Mouse (Mus musculus): Measurements from ENCODE around the gene Asb18. TPM values are rescaled to one million over a fixed set of nuclear protein-coding genes. Genes with fewer than 3 reads are reported as not detected.
A peak's percentile ranks its signal among the peaks of the same experiment; 100 is the strongest.

Gene Asb18
- not detected in 2 replicates for polyA plus RNA-seq (2015; fragmentation: Nextera tagmentation; extraction: Ambion mirVana)

- no peaks in the 10 kb centered on the region for H3K27me3 ChIP-seq
- H3K9ac ChIP-seq: no peak within 1 kb of the TSS
- H3K36me3 ChIP-seq: no peaks in the 10 kb centered on the region
- ATAC-seq (ENCODE audit: low read depth) (no peak), DNase-seq (no peak)
- H3K9me3 ChIP-seq (replicated peaks): no peaks in the 10 kb centered on the region
- no peaks in the 10 kb centered on the region for H3K4me1 ChIP-seq (replicated peaks)
- no peak within 1 kb of the TSS for H3K4me3 ChIP-seq (replicated peaks)
- H3K4me2 ChIP-seq: no peak within 1 kb of the TSS
- 46% methylated on average over 5 of the region's 5 CpGs for WGBS (ENCODE audit: insufficient replicate concordance)
- no peak within 1 kb of the TSS for H3K27ac ChIP-seq
Observed at GRCm38 (mm10) chr1:90014446-90014845, at the start of gene Asb18. Gene Asb18, minus strand, starts transcription at chr1:90014666.

DNA sequence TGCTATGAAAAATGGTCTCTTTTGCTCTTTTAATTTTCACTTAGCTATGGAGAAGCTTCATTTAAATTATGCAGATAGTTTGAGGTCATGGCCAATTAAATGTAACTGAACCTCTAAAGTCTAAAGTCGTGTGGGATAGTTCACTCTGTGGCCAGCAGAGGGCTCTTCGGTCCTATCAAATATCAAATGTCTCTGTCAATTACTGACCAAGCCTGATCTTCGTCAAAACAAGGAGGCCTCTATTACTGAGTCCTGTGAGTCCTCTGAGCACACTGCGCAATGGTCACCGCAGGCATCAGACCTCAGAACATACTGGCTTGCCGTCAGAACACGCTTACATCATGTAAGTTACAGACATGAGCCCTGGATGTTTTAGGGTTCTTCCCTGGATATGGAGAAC, 46.1 kb upstream of the Asb18 start:
- no peak overlapping the region for H3K4me3 ChIP-seq (replicated peaks)
- no peaks in the 10 kb centered on the region for H3K9me3 ChIP-seq (replicated peaks)
- H3K4me1 ChIP-seq (replicated peaks): no peaks in the 10 kb centered on the region
- H3K9ac ChIP-seq: no peak overlapping the region
- H3K27ac ChIP-seq: no peak overlapping the region
- ATAC-seq (ENCODE audit: low read depth) (no peak), DNase-seq (no peak)
- H3K4me2 ChIP-seq: no peak overlapping the region
- no peaks in the 10 kb centered on the region for H3K36me3 ChIP-seq
- 20% methylated on average over 7 of the region's 7 CpGs for WGBS (ENCODE audit: insufficient replicate concordance)
- H3K27me3 ChIP-seq: no peaks in the 10 kb centered on the region

DNA sequence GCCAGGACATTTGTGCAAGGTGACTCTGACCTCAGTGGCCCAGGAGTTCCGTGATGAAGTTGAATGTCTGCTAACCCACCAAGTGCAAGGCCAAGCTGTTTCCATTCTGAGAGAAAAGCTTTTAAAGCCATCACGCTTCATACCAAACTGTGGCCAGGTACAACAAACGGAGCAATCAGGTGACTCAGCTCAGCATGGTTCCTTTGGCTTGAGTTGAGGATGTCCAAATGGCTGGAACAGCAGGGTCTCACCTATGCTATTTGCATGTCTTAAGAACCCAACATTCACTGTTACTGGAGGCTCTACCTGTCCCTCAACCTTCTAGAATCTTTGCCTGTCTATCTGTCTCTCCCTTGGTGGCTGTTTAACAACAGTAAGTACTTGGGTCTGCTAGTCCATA, 45.6 kb upstream of the Asb18 start:
- H3K9ac ChIP-seq: no peak overlapping the region
- H3K27me3 ChIP-seq: no peaks in the 10 kb centered on the region
- ATAC-seq (ENCODE audit: low read depth): no peak
- H3K4me1 ChIP-seq (replicated peaks): no peaks in the 10 kb centered on the region
- H3K9me3 ChIP-seq (replicated peaks): no peaks in the 10 kb centered on the region
- WGBS (ENCODE audit: insufficient replicate concordance): 47% methylated on average over 3 of the region's 3 CpGs
- no peak overlapping the region for H3K4me2 ChIP-seq
- H3K36me3 ChIP-seq: no peaks in the 10 kb centered on the region
- H3K27ac ChIP-seq: no peak overlapping the region
- no peak overlapping the region for H3K4me3 ChIP-seq (replicated peaks)
- no peak for DNase-seq

- no peak overlapping the region for H3K4me2 ChIP-seq
- H3K36me3 ChIP-seq: no peaks in the 10 kb centered on the region
- DNase-seq (no peak), ATAC-seq (ENCODE audit: low read depth) (no peak)
- no peaks in the 10 kb centered on the region for H3K4me1 ChIP-seq (replicated peaks)
- WGBS (ENCODE audit: insufficient replicate concordance): 61% methylated on average over 4 of the region's 4 CpGs
- no peak overlapping the region for H3K4me3 ChIP-seq (replicated peaks)
- H3K27ac ChIP-seq: no peak overlapping the region
- H3K9ac ChIP-seq: no peak overlapping the region
- no peaks in the 10 kb centered on the region for H3K9me3 ChIP-seq (replicated peaks)
- peaks cover 8% of the 10 kb centered on the region for H3K27me3 ChIP-seq
Observed at GRCm38 (mm10) chr1:90054991-90055390, 40.5 kb upstream of the Asb18 start.

- DNase-seq (peak; percentile 5), ATAC-seq (ENCODE audit: low read depth) (no peak)
- Histone ChIP-seq H3K36me3 (no peaks in the 10 kb centered on the region), H3K4me1 (replicated peaks) (no peaks in the 10 kb centered on the region), H3K9ac (no peak overlapping the region), H3K4me2 (no peak overlapping the region), H3K27ac (no peak overlapping the region), H3K27me3 (peaks cover 9% of the 10 kb centered on the region), H3K9me3 (replicated peaks) (no peaks in the 10 kb centered on the region), H3K4me3 (replicated peaks) (no peak overlapping the region)
- WGBS (ENCODE audit: insufficient replicate concordance): 14% methylated on average over 5 of the region's 5 CpGs
Observed at GRCm38 (mm10) chr1:90051347-90051746, 36.9 kb upstream of the Asb18 start.

DNA sequence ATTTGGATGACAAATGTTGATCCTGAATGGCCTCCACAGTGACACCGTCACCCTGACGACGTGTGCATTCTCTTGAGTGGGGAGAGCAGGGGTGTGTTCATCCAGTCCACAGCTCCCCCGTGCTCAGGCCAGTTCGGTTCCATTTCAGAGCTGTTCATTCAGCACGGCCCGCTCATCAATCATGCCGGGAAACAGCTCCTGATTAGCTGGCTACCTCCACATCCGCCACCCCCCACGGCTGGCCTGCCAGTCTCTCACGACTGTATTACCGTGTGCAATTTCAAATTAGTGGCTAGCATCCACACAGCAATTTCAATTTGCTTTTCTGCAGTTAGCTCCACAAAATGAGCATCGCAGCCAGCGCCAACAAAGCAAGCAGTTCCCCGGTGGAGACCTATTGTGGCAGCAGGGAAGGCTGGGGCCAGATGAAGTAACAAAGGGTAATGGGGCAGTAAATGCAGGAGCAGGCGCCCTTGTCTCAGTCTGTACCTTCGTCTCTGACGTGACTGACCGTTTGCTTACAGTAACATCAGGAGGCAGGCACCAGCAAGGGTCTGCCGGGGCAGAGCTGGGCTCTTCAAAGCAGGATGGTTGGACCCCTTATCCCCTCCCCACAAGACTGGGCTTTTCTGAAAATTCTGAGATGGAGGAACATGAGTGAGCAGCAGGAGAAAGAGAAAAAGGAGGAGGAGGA, 35.7 kb upstream of the Asb18 start:
- DNase-seq (no peak), ATAC-seq (ENCODE audit: low read depth) (no peak)
- peaks cover 9% of the 10 kb centered on the region for H3K27me3 ChIP-seq
- 41% methylated on average over 20 of the region's 20 CpGs for WGBS (ENCODE audit: insufficient replicate concordance)
- no peak overlapping the region for H3K9ac ChIP-seq
- no peak overlapping the region for H3K4me3 ChIP-seq (replicated peaks)
- no peaks in the 10 kb centered on the region for H3K36me3 ChIP-seq
- no peak overlapping the region for H3K4me2 ChIP-seq
- H3K27ac ChIP-seq: no peak overlapping the region
- H3K4me1 ChIP-seq (replicated peaks): no peaks in the 10 kb centered on the region
- H3K9me3 ChIP-seq (replicated peaks): no peaks in the 10 kb centered on the region

GRCm38 (mm10) chr1:90028305-90028704, 13.8 kb upstream of the Asb18 start:
- 48% methylated on average over 2 of the region's 2 CpGs for WGBS (ENCODE audit: insufficient replicate concordance)
- H3K4me1 ChIP-seq (replicated peaks): no peaks in the 10 kb centered on the region
- DNase-seq: no peak

GRCm38 (mm10) chr1:90026945-90027344, 12.5 kb upstream of the Asb18 start:
- ATAC-seq (ENCODE audit: low read depth): no peak
- no peaks in the 10 kb centered on the region for H3K27me3 ChIP-seq
- no peak for DNase-seq
- H3K4me3 ChIP-seq (replicated peaks): no peak overlapping the region
- no peak overlapping the region for H3K27ac ChIP-seq
- 14% methylated on average over 3 of the region's 3 CpGs for WGBS (ENCODE audit: insufficient replicate concordance)
- no peaks in the 10 kb centered on the region for H3K9me3 ChIP-seq (replicated peaks)
- no peaks in the 10 kb centered on the region for H3K36me3 ChIP-seq
- no peaks in the 10 kb centered on the region for H3K4me1 ChIP-seq (replicated peaks)
- H3K9ac ChIP-seq: no peak overlapping the region
- H3K4me2 ChIP-seq: no peak overlapping the region

More at GRCm38 (mm10) chr1:90028305-90028704, 13.8 kb upstream of the Asb18 start:
- H3K4me3 ChIP-seq (replicated peaks): no peak overlapping the region
- no peaks in the 10 kb centered on the region for H3K27me3 ChIP-seq
- no peak overlapping the region for H3K27ac ChIP-seq
- ATAC-seq (ENCODE audit: low read depth): no peak
- H3K9ac ChIP-seq: no peak overlapping the region
- no peaks in the 10 kb centered on the region for H3K36me3 ChIP-seq
- H3K9me3 ChIP-seq (replicated peaks): no peaks in the 10 kb centered on the region
- H3K4me2 ChIP-seq: no peak overlapping the region

- H3K27ac ChIP-seq: no peak overlapping the region
- DNase-seq (no peak), ATAC-seq (ENCODE audit: low read depth) (no peak)
- WGBS (ENCODE audit: insufficient replicate concordance): 62% methylated on average over 5 of the region's 5 CpGs
- no peak overlapping the region for H3K9ac ChIP-seq
- no peaks in the 10 kb centered on the region for H3K9me3 ChIP-seq (replicated peaks)
- no peaks in the 10 kb centered on the region for H3K27me3 ChIP-seq
- no peak overlapping the region for H3K4me2 ChIP-seq
- H3K36me3 ChIP-seq: no peaks in the 10 kb centered on the region
- no peak overlapping the region for H3K4me3 ChIP-seq (replicated peaks)
- H3K4me1 ChIP-seq (replicated peaks): no peaks in the 10 kb centered on the region
Observed at GRCm38 (mm10) chr1:90020336-90020735, 5.9 kb upstream of the Asb18 start.

DNA sequence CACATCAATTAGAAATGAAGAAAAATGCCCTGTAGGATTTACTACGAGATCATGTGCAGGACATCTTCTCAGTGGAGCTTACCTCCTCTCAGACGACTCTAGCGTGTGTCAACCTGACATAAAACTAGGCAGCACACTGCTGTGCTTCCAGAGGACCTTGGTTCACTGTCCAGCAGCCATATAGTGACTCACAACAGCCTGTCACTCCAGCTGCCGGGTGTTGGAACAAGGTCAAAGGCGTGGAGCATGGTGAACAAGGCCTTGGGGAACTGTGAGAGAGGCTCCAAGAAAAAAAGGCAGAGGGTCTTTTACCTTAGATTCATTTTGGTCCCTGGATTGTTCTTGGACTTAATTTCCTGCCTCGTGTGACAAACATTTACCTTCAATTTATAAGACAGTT, 3.6 kb upstream of the Asb18 start:
- WGBS (ENCODE audit: insufficient replicate concordance): 45% methylated on average over 6 of the region's 6 CpGs

DNA sequence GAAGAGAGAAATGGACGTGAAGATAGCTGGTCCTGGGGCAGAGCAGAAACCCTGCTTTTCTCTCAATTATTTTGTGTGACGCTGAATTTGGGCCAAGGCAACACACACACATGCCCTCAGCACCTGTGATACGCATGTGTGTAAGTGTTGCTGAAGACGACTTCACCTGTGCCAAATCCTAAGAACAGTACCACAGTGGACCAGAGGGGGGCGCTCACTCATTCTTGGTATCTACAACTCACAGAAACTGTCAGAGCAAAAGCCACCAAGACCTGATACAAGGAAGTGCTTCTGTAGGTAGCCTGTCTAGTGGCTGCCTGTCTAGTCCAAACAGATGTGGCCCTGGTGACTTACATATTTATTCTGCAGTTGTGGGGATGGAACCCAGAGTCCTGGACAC, 1.2 kb downstream of the Asb18 start:
- H3K9ac ChIP-seq: no peak overlapping the region
- H3K4me2 ChIP-seq: no peak overlapping the region

More for the DNA sequence above, 3.6 kb upstream of the Asb18 start:
- Histone ChIP-seq H3K4me2 (no peak overlapping the region), H3K9ac (no peak overlapping the region), H3K4me1 (replicated peaks) (no peaks in the 10 kb centered on the region), H3K4me3 (replicated peaks) (no peak overlapping the region), H3K27ac (no peak overlapping the region), H3K36me3 (no peaks in the 10 kb centered on the region), H3K27me3 (no peaks in the 10 kb centered on the region), H3K9me3 (replicated peaks) (no peaks in the 10 kb centered on the region)
- DNase-seq (no peak), ATAC-seq (ENCODE audit: low read depth) (no peak)

DNA sequence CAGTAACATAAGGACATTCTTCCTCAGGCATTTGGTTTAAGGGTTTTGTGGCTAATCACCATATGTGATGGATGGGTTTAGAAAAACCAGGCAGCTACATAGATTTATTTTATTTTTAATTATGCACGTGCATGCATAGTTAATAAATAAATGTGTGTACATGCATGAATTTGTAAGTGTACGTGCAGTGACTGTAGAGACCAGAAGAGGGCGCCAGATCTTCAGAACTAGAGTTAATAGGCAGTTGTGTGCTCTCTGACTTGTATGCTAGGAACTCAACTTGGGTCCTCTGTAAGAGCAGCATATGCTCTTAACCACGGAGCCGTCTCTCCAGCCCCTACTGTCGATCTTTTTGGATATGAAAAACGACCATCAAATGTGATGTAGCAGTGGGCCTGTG, 1.6 kb downstream of the Asb18 start:
- DNase-seq (no peak), ATAC-seq (ENCODE audit: low read depth) (no peak)
- no peak overlapping the region for H3K4me3 ChIP-seq (replicated peaks)
- no peaks in the 10 kb centered on the region for H3K4me1 ChIP-seq (replicated peaks)
- 55% methylated on average over 7 of the region's 7 CpGs for WGBS (ENCODE audit: insufficient replicate concordance)
- H3K27me3 ChIP-seq: no peaks in the 10 kb centered on the region
- H3K4me2 ChIP-seq: no peak overlapping the region
- no peak overlapping the region for H3K9ac ChIP-seq
- no peaks in the 10 kb centered on the region for H3K9me3 ChIP-seq (replicated peaks)
- no peak overlapping the region for H3K27ac ChIP-seq
- H3K36me3 ChIP-seq: no peaks in the 10 kb centered on the region

More for the DNA sequence above, 1.2 kb downstream of the Asb18 start:
- Histone ChIP-seq H3K36me3 (no peaks in the 10 kb centered on the region), H3K4me1 (replicated peaks) (no peaks in the 10 kb centered on the region), H3K27me3 (no peaks in the 10 kb centered on the region), H3K4me3 (replicated peaks) (no peak overlapping the region), H3K9me3 (replicated peaks) (no peaks in the 10 kb centered on the region), H3K27ac (no peak overlapping the region)
- ATAC-seq (ENCODE audit: low read depth) (no peak), DNase-seq (no peak)
- 58% methylated on average over 5 of the region's 5 CpGs for WGBS (ENCODE audit: insufficient replicate concordance)
